Mouse (Mus musculus) heart, embryonic 13.5 days (tissue): ENCODE data around the gene Melk. TPM values are rescaled to one million over a fixed set of nuclear protein-coding genes. Genes with fewer than 3 reads are reported as not detected.

ENCODE experiments used
- ATAC-seq: fragments of 200-750 bp; cut with Nextera tagmentation; 2 replicates; pipeline ENCODE4 v1.8.0; 2017; ENCODE audit warnings: moderate TSS enrichment; ENCODE audit not compliant: insufficient number of reproducible peaks, low FRiP score, low TSS enrichment; ENCODE audit errors: extremely low read depth
- H3K27ac ChIP-seq: fragments of 300-500 bp; sonication (generic); replicated peaks from 2 replicates; pipeline ENCODE4 v1.5.1; 2015; ENCODE audit warnings: moderate library complexity, mild to moderate bottlenecking, inconsistent platforms
- H3K27me3 ChIP-seq: fragments of 300-500 bp; sonication (generic); replicated peaks from 2 replicates; pipeline ENCODE4 v1.6.1; 2015; ENCODE audit warnings: mild to moderate bottlenecking, inconsistent platforms
- H3K36me3 ChIP-seq: fragments of 300-500 bp; sonication (generic); 2 replicates; pipeline ENCODE4 v1.6.1; 2015; ENCODE audit warnings: mild to moderate bottlenecking, inconsistent platforms
- H3K4me1 ChIP-seq: fragments of 300-500 bp; sonication (generic); 2 replicates; pipeline ENCODE4 v1.6.1; 2015; ENCODE audit warnings: inconsistent platforms
- H3K4me2 ChIP-seq: fragments of 300-500 bp; sonication (generic); 2 replicates; pipeline ENCODE4 v1.6.1; 2015; ENCODE audit warnings: inconsistent platforms, mild to moderate bottlenecking, moderate library complexity
- H3K4me3 ChIP-seq: fragments of 300-500 bp; sonication (generic); 2 replicates; pipeline ENCODE4 v1.5.1; 2015; ENCODE audit warnings: moderate library complexity, mild to moderate bottlenecking, inconsistent platforms
- H3K9ac ChIP-seq: fragments of 300-500 bp; sonication (generic); 2 replicates; pipeline ENCODE4 v1.6.1; 2015; ENCODE audit warnings: inconsistent platforms, mild to moderate bottlenecking, moderate library complexity
- H3K9me3 ChIP-seq: fragments of 300-500 bp; sonication (generic); 2 replicates; pipeline ENCODE4 v1.6.1; 2016; ENCODE audit warnings: inconsistent platforms
- WGBS: fragments of 180-500 bp; shearing (Covaris S2); methylation state at CpG from one replicate; pipeline ENCODE4 v1.1.7; 2015; ENCODE audit warnings: mixed read lengths; 5-methylcytosine and 5-hydroxymethylcytosine counted together
- polyA plus RNA-seq: library from polyadenylated mRNA; unstranded; fragments of >200 nt; fragmentation: Nextera tagmentation; extraction: Ambion mirVana; gene quantifications from 2 replicates; pipeline ENCODE4 v1.2.1, GENCODE M21; 2015

The Melk gene
- polyA plus RNA-seq, result 26.8 and 28.4 TPM in 2 replicates

GRCm38 (mm10) chr4:44300781-44301750, at the start of gene Melk:
TSS of gene Melk (plus strand) at chr4:44300876.
- peak within 1 kb of the TSS; percentile 73 for H3K27ac ChIP-seq
- H3K4me1 ChIP-seq, result peaks cover 18% of the 10 kb centered on the region
- peak within 1 kb of the TSS; percentile 93 for H3K9ac ChIP-seq
- ATAC-seq, result peak; percentile 87
- peak within 1 kb of the TSS; percentile 91 for H3K4me3 ChIP-seq
- WGBS, result under 1% methylated on average over 41 of the region's 41 CpGs
- H3K9me3 ChIP-seq, result no peaks in the 10 kb centered on the region
- peak within 1 kb of the TSS; percentile 88 for H3K4me2 ChIP-seq
- no peaks in the 10 kb centered on the region for H3K27me3 ChIP-seq
- peaks cover 12% of the 10 kb centered on the region for H3K36me3 ChIP-seq

GRCm38 (mm10) chr4:44251521-44251920, 49.2 kb upstream of the Melk start:
- WGBS, result 63% methylated on average over 5 of the region's 5 CpGs
- Histone ChIP-seq H3K4me2 (no peak overlapping the region), H3K27me3 (peaks cover 30% of the 10 kb centered on the region), H3K4me1 (peaks cover 25% of the 10 kb centered on the region), H3K27ac (no peak overlapping the region), H3K9ac (no peak overlapping the region), H3K36me3 (no peaks in the 10 kb centered on the region), H3K9me3 (no peaks in the 10 kb centered on the region), H3K4me3 (no peak overlapping the region)
- no peak for ATAC-seq

- no peak overlapping the region for H3K4me3 ChIP-seq
- 8% methylated on average over 13 of the region's 13 CpGs for WGBS
- peaks cover 30% of the 10 kb centered on the region for H3K27me3 ChIP-seq
- no peaks in the 10 kb centered on the region for H3K36me3 ChIP-seq
- no peak overlapping the region for H3K27ac ChIP-seq
- H3K9me3 ChIP-seq, result no peaks in the 10 kb centered on the region
- H3K4me1 ChIP-seq, result peaks cover 21% of the 10 kb centered on the region
- H3K9ac ChIP-seq, result no peak overlapping the region
- H3K4me2 ChIP-seq, result peak overlapping the region; percentile 58
- no peak for ATAC-seq
Observed at GRCm38 (mm10) chr4:44251966-44252916, 48.4 kb upstream of the Melk start.

- Histone ChIP-seq H3K4me3 (0 out of 2 replicates have a peak overlapping the region, but pooled peaks have one; percentile 11), H3K36me3 (no peaks in the 10 kb centered on the region)
- ATAC-seq, result no peak
Observed at GRCm38 (mm10) chr4:44253191-44253590, 47.5 kb upstream of the Melk start.

GRCm38 (mm10) chr4:44254579-44254978, 46.1 kb upstream of the Melk start:
- Histone ChIP-seq H3K9me3 (no peaks in the 10 kb centered on the region), H3K4me1 (peaks cover 15% of the 10 kb centered on the region), H3K9ac (no peak overlapping the region), H3K4me2 (no peak overlapping the region), H3K36me3 (no peaks in the 10 kb centered on the region), H3K4me3 (no peak overlapping the region), H3K27ac (no peak overlapping the region), H3K27me3 (peaks cover 11% of the 10 kb centered on the region; the same call in 1 of the 2 replicates)
- ATAC-seq, result no peak
- WGBS, result 64% methylated on average over 5 of the region's 5 CpGs

More at GRCm38 (mm10) chr4:44253191-44253590, 47.5 kb upstream of the Melk start:
- no peaks in the 10 kb centered on the region for H3K9me3 ChIP-seq
- peak overlapping the region; percentile 58 for H3K4me2 ChIP-seq
- H3K27me3 ChIP-seq, result peaks cover 21% of the 10 kb centered on the region
- H3K27ac ChIP-seq, result no peak overlapping the region
- WGBS, result 6% methylated on average over 6 of the region's 6 CpGs
- H3K4me1 ChIP-seq, result peaks cover 15% of the 10 kb centered on the region
- H3K9ac ChIP-seq, result no peak overlapping the region

DNA sequence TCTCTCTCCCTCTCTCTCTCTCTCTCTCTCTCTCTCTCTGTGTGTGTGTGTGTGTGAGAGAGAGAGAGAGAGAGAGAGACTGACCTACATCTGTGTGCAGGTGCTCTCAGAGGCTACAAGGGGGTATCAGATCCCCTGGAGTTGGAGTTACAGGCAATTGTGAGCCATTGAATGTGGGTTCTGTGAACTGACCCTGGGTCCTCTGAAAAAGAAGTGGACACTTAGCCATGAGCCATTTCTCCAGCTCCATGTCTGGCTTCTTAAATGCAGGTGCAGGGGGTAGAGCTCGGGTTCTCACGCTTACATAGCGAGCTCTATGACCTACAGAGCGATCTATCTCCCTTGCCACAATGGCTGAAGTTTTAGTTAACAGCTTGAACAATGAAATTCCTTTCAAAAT, 41.5 kb upstream of the Melk start:
- Histone ChIP-seq H3K27ac (no peak overlapping the region), H3K4me1 (no peaks in the 10 kb centered on the region), H3K27me3 (no peaks in the 10 kb centered on the region), H3K36me3 (no peaks in the 10 kb centered on the region), H3K9ac (no peak overlapping the region), H3K4me2 (no peak overlapping the region), H3K4me3 (no peak overlapping the region), H3K9me3 (no peaks in the 10 kb centered on the region)
- 71% methylated on average over 4 of the region's 4 CpGs for WGBS
- ATAC-seq, result no peak

DNA sequence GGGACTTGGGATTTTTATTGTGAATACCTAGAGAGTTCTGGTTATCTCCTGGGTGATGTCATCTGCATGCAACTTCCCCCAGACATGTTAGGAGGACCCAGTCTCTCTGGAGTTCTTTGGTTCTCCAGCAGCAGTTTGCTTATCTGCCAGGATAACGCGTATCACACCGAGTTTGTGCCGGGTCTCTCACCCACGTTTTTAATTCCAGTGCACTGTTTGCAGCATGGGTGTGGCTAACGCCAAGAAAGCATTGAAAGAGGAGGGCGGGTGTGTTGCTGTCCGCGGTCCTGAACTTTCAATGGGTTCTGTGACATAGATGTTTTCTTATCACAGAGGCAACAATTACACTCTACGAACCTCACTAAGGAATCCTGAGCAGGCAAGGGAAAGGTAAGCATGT, 40.4 kb upstream of the Melk start:
- Histone ChIP-seq H3K9ac (no peak overlapping the region), H3K9me3 (no peaks in the 10 kb centered on the region), H3K4me3 (no peak overlapping the region), H3K4me2 (no peak overlapping the region), H3K36me3 (no peaks in the 10 kb centered on the region), H3K27ac (no peak overlapping the region), H3K27me3 (no peaks in the 10 kb centered on the region), H3K4me1 (no peaks in the 10 kb centered on the region)
- WGBS, result under 1% methylated on average over 10 of the region's 10 CpGs
- no peak for ATAC-seq

DNA sequence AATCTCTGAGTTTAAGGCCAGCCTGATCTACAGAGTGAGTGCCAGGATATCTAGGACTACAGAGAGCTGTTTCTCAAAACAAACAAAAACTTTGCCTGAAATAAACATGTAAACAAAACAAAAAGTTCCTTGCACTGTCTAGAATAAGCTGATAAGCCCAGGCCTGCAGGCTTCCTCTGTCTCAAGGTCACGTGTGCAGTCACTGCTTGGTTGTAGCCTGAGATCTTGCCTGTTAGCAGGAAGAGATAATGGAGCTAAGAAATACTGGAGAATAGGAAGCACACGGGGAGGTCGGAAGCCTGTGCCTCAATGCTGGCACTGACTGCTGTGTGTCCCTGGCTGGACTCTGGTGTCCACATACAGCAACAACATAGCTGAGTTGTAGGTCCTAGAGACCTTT, 35.2 kb upstream of the Melk start:
- 32% methylated on average over 3 of the region's 3 CpGs for WGBS
- Histone ChIP-seq H3K9ac (no peak overlapping the region), H3K4me2 (no peak overlapping the region), H3K4me1 (no peaks in the 10 kb centered on the region), H3K27me3 (no peaks in the 10 kb centered on the region), H3K36me3 (no peaks in the 10 kb centered on the region), H3K9me3 (no peaks in the 10 kb centered on the region), H3K4me3 (no peak overlapping the region), H3K27ac (no peak overlapping the region)
- ATAC-seq, result no peak

- H3K36me3 ChIP-seq, result no peaks in the 10 kb centered on the region
- H3K27me3 ChIP-seq, result no peaks in the 10 kb centered on the region
- H3K4me2 ChIP-seq, result no peak overlapping the region
- H3K9ac ChIP-seq, result no peak overlapping the region
- H3K4me3 ChIP-seq, result no peak overlapping the region
- ATAC-seq, result no peak
- 72% methylated on average over 6 of the region's 6 CpGs for WGBS
- no peaks in the 10 kb centered on the region for H3K4me1 ChIP-seq
- H3K9me3 ChIP-seq, result no peaks in the 10 kb centered on the region
- no peak overlapping the region for H3K27ac ChIP-seq
Observed at GRCm38 (mm10) chr4:44267437-44267836, 33.2 kb upstream of the Melk start.

- ATAC-seq, result no peak
- no peak overlapping the region for H3K9ac ChIP-seq
- H3K36me3 ChIP-seq, result no peaks in the 10 kb centered on the region
- no peak overlapping the region for H3K4me3 ChIP-seq
- 85% methylated on average over 14 of the region's 14 CpGs for WGBS
- H3K4me1 ChIP-seq, result no peaks in the 10 kb centered on the region
- no peak overlapping the region for H3K27ac ChIP-seq
- H3K9me3 ChIP-seq, result no peaks in the 10 kb centered on the region
- H3K4me2 ChIP-seq, result no peak overlapping the region
- H3K27me3 ChIP-seq, result no peaks in the 10 kb centered on the region
Observed at GRCm38 (mm10) chr4:44269376-44269817, 31.3 kb upstream of the Melk start.

DNA sequence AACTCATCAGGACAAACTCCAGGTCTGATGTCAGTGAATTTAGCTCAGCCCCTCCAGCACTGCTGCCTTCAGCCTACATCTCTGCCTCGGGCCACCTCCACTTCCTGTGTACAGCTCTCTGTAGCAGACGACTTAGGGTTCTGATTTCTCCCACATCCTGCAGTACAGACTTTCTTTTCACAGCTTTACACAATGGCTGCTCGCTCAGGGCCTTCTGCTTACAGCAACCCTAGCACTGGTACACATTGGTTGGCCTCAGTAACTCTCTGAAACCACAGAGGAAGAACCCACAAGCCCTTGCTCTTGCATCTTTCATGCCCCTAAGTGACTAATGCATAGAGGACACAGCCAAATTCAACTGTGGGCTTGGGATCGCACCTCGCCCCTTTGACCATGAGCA, 29.5 kb upstream of the Melk start:
- no peak overlapping the region for H3K27ac ChIP-seq
- 57% methylated on average over 5 of the region's 5 CpGs for WGBS
- no peak overlapping the region for H3K4me2 ChIP-seq
- ATAC-seq, result no peak
- H3K4me1 ChIP-seq, result no peaks in the 10 kb centered on the region
- H3K4me3 ChIP-seq, result no peak overlapping the region
- H3K27me3 ChIP-seq, result no peaks in the 10 kb centered on the region
- no peaks in the 10 kb centered on the region for H3K9me3 ChIP-seq
- H3K9ac ChIP-seq, result no peak overlapping the region
- no peaks in the 10 kb centered on the region for H3K36me3 ChIP-seq
